Mouse (Mus musculus): Measurements from ENCODE around the gene Fat2. TPM values are rescaled to one million over a fixed set of nuclear protein-coding genes. Genes with fewer than 3 reads are reported as not detected.

The Fat2 gene
- under 1 TPM; 0.38 to 0.43 TPM for total RNA-seq (2021)
- long read RNA-seq, result 0 reads

DNA sequence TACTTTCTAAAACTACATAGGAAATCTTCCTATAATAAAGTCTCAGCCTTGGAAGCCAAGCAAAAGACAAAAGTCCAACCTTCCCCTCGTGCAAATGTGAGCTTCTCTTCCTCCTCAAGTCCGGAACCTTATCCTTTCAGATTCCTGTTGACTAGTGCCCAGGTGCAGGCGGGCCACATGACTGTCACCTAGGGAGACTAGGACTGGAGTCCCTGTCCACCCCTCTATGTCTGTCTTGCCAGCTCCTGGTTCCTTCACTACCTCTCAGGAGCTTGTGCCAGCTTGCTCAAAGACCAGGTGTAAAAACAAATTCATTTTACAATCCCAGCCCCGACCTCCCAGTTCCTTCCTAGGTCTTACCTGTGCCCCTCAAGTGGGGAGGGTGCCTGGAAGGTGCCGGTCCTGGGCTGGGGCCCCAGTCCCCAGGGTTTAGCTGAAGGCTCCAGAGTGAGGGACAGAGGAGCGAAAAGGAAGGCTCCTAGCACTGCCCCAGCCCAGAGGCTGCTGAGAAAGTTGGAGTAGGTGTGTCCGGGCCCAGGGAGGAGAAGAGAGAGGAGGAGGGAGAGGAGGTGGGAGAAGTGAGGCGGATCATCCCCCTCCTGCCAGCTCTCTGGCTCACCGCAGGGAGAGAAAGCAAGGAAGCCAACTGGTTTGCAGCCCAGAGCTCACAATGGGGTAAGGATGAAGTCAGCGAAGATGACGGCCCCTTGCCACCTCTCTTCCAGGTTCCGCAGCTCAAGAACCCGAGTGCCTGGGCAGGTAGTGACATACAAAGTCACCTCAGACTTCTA lies at the start of gene Fat2:
Gene Fat2, minus strand, starts transcription at position 464 of the 791 bp plus-strand sequence.
- DNase-seq (ENCODE audit: low spot score in 2 of 2), result no peak

DNA sequence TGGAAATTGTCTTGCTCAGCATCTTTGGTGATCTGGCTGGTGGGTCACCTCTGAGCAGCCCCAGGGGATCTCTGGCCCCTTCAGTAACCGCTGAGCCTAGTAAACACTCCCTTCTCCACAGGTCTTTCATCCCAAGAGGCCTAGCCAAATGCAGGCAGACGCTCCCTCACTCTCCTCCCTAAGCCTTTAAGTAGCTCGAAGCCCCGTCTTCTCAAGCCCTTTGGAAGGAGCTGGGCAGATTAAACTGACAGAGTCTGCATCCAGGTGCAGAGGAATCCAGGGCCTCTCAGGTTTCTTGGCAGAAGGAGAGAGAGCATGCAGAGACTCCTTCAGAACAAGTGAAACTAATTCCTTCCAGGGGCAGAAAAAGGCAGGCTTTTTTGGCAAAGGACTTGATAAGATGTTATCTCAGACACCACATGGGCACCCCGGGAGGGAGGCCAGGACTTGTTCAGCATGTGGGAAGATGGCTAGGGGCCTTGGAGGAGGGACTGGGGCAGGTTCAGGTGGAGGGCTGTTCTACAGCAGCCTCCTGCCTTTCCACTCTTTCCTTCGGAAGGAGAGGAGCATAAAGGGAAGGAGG lies 47.2 kb upstream of the Fat2 start:
- DNase-seq (ENCODE audit: low spot score in 2 of 2), result no peak

DNA sequence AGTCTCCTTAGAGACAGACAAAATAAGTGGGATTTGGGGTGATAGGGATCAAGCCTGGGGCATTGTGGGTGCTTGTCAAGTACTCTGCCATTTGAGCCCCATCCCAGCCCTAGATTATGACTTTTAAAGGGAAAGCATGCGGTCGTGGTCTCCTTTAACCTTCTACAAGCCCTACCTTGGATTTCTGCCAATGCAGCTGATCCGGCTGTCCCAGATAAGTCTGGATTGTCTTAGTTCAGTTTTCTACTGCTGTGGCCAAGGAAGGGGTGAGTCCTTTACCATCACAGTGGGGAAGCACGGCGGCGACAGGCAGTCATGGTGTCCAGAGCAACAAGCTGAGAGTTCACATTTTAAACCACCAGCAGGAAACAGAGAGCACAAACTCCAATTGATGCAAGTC lies 44.5 kb upstream of the Fat2 start:
- no peak for DNase-seq (ENCODE audit: low spot score in 2 of 2)

DNA sequence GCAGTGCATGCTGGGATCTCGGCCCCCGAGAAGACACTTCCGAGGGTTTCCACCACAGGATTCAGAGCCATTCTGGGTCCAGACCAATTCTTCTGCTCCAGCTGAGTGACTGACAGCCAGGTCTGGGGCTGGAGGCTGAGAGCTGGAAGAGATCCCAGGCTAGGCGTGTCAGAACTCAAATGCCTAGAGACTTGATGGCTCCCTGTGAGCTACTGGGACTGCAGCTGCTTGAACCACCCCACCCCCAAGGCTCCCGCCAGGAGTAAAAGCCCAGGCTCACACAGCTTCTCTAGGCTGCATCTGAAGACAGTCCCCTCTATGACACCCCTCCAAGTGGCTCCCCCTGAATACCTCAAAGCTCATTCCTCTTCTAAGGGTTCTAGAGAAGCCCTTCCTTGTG lies 42.0 kb upstream of the Fat2 start:
- DNase-seq (ENCODE audit: low spot score in 2 of 2), result peak; percentile 37 to 66

DNA sequence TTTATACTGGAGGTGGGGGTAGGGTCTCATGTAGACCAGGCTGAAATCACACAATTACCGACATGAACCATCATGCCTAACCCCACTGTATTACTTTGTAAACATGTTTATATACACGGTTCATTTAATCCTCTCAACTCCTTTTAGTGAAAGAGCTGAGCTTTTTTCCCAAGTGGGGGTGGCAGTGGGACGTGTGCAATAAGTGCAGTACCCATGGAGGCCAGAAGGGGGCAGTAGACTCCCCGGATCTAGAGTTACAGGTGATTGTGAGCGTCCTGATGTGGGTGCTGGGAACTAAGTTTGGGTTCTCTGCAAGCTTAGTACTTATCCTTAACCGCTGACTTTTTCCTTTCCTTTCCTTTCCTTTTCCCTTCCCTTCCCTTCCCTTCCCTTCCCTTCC lies 37.5 kb upstream of the Fat2 start:
- no peak for DNase-seq (ENCODE audit: low spot score in 2 of 2)

DNA sequence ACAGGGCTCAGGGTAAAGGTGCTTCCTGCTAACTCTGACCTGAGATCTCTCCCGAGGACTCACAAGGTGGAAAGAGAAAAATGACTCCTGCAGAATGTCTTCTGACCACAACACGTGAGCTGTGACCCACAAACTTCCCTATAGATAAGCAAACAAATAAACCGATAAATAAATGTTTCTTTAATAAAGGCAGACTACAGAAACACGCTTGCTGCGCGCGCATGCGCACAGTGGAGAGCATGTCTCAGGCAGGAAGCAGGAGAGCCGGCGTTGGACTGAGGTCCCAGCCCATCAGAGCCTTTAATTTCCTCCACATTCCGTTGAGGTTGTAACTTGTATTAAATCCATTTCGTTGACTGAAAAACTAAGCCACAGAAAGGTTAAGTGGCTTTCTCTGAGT lies 37.0 kb upstream of the Fat2 start:
- no peak for DNase-seq (ENCODE audit: low spot score in 2 of 2)

DNA sequence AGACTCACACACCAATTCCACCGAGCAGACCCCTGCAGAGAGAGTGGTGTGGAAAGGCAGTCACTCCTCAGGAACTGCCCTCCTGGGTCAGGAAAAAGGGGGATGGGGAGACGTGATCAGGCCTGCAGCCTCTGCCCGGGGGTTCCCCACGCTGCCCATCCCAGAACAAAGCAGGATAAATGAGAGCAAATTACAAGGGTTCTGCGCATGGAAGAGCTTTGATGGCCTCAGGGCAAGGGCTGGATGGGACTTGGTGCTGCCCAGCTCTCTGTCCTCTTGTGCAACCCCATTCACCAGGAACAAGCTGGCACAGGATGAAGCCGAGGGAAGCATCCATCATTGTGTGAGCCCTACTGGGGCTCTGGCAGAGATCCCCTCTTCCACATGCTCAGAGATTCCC lies 35.6 kb upstream of the Fat2 start:
- no peak for DNase-seq (ENCODE audit: low spot score in 2 of 2)

DNA sequence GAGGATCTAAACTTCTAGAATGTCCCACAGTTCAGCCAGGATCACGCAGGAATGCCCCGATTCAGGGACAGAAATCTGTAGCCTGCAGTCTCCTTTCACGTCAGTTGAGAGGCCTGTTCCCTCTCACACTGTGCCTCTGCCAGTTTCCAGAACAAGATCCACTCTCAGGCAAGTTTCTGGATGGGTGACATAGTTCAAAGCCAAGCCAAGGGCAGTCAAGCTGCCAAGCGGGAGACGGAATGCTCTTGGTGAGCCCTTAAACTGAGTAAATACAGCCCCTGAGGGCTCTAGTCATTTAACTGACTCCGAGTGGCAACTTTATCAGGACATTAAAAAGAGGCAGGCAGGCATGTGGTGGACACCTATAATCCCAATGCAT lies 32.7 kb upstream of the Fat2 start:
- DNase-seq (ENCODE audit: low spot score in 2 of 2), result peak; percentile 26 to 34

DNA sequence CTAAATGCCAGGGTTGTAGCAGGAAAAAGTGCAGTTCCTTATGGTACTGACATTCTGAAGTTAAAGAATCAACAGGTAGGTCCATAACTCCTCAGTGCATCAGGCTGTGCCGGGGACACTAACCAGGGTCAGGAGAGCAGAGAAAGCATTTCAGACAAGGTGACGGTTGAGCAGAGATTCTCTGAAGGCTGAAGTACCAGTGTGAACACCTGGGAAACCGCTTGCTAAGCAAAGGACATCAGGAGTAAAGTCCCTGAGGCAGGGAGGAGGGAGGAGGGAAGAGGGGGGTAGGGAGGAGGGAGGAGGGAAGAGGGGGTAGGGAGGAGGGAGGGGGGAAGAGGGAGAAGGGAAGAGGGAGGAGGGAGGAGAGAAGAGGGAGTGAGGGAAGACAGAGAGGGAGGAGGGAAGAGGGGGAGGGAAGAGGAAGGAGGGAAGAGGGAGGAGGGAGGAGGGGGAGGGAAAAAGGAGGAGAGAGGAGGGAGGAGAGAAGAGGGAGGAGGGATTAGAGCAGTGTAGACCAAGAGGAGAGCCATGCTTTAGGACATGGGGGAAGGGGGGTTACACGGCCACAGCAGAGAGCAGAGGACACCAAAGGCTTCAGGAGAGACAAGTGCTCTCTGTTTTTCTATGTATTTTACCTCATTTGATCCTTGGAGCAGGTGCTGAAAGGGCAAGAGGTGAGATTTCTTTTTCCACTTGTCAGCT lies 32.2 kb upstream of the Fat2 start:
- DNase-seq (ENCODE audit: low spot score in 2 of 2), result no peak

DNA sequence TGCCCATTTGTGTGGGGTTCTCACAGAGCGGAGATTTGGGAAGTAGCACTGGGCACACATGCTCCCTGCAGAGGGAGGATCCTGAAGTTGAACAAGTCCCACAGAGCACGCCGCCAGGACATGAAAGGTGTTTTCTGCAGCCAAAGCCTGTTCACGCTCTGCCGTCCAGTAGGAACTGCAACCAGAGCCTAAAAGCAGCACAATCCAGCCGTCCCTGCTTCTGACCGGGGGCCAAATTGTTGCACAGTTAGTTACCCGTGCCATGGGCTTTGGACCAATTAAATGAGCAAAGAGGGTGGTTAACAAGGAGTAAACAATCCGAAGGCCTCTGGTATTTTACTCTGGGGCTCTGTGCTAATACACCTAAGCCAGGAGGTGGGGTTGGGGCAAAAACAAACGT lies 31.4 kb upstream of the Fat2 start:
- DNase-seq (ENCODE audit: low spot score in 2 of 2), result no peak

DNA sequence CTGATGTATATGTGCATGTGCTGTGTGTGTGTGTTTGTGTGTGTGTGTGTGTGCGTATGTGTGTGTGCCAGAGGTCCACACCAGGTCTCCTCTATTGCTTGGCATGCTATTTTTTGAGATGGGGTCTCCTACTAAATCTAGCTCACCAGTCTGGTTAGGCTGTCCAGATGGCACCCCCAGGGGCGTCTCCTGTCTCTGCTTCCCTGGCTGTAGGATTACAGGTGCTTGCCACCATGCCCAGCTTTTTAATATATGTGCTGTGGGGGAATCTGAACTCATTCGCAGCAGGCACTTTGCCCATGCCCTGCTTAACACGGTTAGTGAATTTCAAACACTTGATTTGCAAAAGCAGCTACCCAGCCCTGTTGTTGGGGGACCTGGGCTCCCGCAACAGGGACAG lies 29.5 kb upstream of the Fat2 start:
- DNase-seq (ENCODE audit: low spot score in 2 of 2), result no peak

DNA sequence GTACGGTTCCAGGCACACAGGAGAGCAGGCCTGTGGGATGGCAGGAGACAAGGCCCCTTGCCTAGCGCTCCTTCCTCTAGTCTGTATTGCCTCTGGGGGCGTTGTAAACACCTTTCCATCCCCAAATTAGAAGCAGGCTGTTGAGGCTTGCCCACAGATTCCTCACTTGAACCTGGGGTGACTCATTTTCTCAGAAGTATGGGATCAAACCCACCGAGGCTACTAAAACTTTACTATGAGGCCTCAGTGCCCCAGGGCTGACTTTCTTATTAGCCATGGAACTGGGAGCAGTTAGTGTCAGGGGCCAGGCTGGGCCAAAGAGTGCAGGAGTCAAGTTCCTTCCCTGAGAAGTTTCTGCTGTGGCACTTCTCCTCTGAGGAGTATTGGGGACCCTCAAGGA lies 28.9 kb upstream of the Fat2 start:
- DNase-seq (ENCODE audit: low spot score in 2 of 2), result no peak

DNA sequence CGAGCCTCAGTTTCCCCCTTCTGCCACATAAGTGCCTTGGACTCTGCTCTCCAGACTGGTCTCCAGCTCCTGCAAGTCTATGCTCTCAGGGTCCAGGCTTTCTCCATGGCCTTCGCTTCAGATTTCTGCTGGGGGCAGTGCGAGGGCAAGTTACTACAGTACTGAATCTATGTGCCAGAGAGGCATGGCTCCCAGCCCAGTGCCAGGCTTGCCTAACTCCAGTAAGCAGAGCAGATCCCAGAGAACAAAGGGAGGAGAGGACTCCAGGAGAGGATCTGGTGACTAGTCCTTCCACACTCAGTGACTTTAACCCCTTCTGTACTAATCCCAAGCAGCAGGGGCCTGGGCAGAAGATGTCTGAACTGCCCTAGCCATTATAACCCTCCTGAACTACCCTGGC lies 28.3 kb upstream of the Fat2 start:
- DNase-seq (ENCODE audit: low spot score in 2 of 2), result no peak

DNA sequence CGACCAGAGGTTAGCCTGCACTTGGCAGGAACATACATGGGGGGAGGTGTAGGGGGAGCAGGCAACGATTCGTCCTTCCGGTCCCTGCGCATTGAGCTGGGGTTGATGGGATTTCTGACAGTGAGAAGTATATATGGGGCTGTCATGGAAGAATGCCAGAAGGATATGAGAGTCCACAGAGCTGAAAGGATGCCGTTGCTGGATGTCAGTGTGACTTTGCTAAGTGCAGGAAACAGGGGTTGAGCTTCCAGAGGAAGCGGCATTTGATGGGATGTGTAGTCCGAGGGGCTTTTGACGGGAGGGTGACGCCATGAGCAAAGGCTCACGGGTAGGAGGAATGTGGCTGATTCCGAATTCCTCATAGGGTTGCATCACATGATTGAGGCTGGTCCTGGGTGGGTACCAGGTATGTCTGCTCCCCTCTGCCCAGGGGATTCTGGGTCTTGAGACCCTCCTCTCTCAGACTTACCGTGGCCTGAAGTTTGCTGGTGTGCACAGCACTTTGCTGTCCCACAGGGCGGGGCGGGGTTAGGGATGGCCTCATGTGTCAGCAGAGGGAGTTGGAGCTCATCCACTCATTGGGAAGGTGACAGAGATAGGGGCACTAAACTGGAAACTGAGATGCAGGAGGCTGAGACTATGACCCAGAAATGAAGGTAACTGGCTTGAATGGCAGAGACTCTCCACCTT lies 21.9 kb upstream of the Fat2 start:
- DNase-seq (ENCODE audit: low spot score in 2 of 2), result no peak

DNA sequence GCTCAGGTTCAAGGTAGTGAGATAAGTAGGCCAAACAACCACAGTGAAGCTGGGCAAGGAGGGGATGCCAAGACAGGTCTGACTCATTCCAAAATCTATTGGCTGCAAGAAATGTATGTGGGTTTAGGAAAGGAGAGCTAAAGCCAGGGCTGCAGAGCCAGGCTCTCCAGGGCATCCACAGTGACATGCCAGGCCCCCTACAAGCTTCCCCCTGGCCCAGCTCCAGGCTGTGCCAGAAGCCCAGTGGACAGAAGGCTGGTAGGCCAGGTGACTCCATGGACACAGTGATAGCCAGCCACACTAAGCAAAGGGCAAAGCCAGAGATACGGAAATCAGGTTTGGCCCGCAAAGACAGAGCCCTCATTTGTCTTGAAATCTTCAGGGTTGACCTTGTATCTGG lies 20.5 kb upstream of the Fat2 start:
- DNase-seq (ENCODE audit: low spot score in 2 of 2), result no peak

DNA sequence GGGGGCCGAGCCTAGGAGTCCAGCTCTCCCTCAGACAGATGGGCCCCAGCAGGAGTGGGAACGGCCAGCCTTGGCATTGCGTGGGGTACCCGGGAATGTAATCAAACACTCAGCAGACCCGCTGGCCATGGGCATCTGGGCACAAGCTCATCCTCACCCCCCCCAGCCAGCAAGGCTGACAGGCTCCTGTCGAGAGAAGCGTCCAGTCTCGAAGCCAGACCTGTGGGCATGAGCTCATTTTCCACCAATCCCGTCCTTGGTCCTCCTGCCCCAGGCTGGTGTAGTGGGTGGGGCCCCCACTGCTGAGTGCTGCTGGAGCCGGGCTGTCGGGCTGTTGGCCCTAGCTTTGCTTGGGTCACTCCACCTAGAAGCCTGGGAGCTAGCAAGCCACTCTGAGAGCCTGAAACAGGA lies 5.6 kb upstream of the Fat2 start:
- DNase-seq (ENCODE audit: low spot score in 2 of 2), result peak in 1 of 2 experiments; percentile 24

DNA sequence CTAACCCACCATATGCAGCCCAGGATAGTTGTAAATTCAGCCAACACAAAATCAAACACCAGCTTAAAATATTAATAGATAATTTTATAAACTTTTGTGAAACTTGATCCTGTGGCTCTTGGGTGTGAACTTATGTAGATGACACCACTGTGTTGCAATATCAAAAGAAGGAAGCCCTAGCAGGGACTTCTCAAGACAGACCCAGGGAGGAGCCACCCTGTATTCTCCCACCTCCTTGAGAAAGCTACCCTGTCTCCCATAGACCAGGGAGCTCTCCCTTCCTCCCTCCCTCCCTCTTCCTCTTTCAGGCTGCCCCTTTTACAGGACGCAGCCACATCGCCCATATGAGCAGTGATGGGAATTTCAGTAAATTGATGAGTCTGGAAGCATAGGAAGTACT lies 4.4 kb upstream of the Fat2 start:
- DNase-seq (ENCODE audit: low spot score in 2 of 2), result no peak

DNA sequence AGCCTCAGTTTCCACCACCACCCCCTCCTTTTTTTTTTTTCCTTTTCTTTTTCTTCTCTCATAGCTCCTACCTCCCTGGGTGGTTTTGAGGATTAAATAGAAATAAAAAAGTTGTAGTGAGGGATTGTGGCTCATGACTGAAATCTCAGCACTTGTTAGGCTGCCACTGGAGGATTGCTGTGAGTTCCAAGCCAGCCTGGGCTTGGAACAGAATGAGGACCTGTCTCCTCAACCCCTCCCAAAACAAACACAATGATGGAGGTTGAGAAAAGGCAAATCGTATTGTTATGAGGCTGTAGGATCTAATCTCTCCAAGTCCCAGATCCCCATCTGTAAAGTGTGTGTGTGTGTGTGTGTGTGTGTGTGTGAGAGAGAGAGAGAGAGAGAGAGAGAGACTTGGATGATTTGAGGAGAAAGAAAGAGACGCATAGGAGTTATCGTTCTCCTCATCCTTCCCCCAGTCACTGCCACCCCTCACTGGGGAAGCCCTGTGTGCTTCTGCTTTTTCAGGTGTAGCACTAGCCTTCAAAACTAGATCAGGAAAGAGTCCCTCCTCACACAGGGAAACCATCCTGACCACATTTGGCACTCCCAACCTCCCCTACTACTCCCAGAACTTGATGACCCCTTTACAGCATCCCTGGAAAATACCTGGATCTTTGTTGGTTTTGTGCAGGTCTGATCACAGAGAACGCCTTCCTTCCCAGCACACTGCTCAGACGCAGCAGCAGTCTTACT lies 837 bp upstream of the Fat2 start:
- DNase-seq (ENCODE audit: low spot score in 2 of 2), result no peak

DNA sequence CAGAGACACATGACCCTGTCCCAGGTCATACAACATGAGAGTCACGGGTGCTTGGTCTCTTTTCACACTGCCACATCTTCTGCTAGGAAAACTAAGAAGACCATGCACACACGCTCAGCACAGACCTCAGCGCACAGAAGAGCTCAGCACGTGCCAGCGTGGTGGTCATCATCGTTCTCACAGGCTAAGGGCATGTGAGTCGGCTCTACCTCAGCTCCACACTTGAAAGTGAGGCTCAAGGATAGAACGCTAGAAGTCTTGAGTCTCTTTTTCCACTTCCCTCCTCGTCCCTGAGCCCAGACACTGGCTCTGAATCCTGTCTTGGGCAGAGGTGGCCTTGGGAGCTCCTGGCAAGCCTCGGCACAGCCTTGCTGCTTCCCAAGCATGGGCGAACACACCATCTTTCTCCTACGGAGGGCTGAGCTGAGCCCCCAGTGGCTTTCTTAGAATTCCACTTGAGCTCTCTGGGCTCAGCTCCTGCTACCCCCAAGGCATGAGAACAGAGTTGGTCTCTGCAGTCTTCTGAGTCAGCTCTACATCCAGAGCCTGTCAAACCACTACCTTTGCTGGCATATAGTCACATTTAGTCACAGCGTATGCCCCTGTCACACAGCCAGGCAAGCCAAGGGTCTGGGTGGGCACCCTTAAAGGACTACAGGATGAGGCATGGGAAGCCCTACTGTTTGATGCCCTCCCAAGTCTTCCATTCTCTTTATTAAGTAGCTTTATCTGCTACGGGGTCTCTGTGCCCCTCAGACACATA lies 869 bp downstream of the Fat2 start:
- no peak for DNase-seq (ENCODE audit: low spot score in 2 of 2)

DNA sequence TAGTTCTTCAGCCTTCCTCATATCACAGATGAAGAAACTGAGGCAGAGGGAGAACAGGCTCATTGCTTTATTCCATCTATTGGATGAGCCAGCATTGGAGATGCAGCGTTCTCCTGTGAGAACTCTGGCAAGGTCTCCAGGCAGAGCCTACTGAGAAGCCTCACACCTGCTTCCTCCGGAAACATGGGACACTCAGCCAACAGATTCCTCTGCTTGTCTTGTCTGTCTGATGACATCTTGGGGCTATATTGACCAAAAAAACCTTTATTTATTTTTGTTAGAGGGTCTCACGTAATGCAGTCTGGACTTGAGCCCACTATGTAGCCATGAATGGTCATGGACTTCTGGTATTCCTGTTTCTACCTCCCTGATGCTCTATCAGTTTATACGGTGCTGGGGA lies 1.8 kb downstream of the Fat2 start:
- DNase-seq (ENCODE audit: low spot score in 2 of 2), result no peak

DNA sequence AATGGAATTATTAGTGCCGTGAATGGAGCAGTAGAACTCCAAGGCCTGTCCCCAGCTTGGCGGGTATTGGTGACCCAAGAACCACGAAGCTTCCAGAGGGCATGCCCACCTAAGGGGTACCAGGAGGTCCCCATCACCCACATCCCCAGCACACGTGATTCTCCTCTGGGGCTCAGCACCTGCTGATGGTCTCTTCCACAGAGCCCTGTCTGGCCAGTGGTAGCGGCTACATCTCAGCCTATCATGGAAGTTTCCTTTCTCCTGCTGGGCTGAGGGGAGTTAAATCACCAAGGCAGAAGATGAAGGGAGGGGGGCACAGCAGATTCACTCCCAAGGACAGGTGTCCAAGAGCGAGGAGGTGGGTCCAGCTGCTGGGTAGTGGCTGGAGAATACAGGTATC lies 2.3 kb downstream of the Fat2 start:
- no peak for DNase-seq (ENCODE audit: low spot score in 2 of 2)
